Mouse (Mus musculus) liver, postnatal 0 days (tissue): ENCODE measurements at regions not wholly inside any gene's neighbourhood (a gene's known extent, or its start where the extent isn't known, plus 50 kb on each side); places are given as distances from the start of the nearest gene placed in this dataset.

Source experiments
- CTCF ChIP-seq: sonication (generic); IDR thresholded peaks from 2 replicates; pipeline ENCODE4 v1.5.1; 2016; ENCODE audit warnings: antibody characterized with exemption, low read depth
- EP300 ChIP-seq: IDR thresholded peaks from 2 replicates; pipeline ENCODE4 v1.6.1; 2016; ENCODE audit warnings: antibody characterized with exemption, low read depth, mild to moderate bottlenecking

DNA sequence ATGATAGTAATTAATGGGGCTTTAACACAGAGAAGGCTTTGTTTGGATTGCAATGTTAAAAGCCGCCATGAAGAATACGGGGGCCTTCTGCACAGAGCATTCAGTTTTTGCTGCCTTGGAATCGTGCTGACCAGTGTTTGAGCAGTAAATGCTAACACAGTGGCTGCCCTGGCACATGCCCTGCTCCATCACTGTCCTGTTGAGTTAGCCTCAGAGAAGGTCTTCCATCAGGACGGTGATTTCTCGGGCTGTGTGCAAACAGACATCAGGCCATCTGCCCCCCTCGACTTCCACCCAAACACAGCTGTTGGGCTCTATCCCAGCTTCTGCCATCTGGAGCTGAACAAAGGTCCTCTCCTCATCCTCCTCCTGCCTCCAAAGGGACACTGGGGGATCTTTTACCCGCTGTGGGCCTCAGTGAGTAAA lies 264.6 kb upstream of the Pfn2 start:
- TF ChIP-seq CTCF (no peak), EP300 (no peak)
